Mouse (Mus musculus): ENCODE results near the gene Ddx51.

Ddx51 gene

DNA sequence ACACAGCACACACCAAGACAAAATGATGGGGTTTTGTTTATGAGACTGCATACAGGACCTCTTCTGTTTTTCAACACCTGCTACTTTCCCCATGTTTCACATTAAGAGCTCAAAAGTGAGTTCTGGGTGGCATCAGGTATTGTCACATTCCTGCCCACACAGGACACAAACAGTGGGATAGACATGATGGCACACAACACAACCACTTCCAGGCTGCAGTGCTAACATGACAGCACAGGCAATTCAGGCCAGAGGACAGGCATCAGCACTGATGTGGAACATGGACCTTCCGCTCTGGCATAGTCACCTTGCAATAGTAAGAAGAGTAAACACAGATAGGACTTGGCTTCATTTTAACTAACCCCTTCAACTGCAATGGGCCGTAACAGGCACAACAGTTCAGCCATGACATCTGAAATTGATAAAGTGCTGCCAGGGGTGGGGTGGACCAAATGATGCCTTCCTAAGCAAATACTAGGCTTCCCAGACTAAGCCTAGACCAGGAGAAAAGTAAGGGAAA, 11.6 kb downstream of the Ddx51 start:
- no peak for DNase-seq

DNA sequence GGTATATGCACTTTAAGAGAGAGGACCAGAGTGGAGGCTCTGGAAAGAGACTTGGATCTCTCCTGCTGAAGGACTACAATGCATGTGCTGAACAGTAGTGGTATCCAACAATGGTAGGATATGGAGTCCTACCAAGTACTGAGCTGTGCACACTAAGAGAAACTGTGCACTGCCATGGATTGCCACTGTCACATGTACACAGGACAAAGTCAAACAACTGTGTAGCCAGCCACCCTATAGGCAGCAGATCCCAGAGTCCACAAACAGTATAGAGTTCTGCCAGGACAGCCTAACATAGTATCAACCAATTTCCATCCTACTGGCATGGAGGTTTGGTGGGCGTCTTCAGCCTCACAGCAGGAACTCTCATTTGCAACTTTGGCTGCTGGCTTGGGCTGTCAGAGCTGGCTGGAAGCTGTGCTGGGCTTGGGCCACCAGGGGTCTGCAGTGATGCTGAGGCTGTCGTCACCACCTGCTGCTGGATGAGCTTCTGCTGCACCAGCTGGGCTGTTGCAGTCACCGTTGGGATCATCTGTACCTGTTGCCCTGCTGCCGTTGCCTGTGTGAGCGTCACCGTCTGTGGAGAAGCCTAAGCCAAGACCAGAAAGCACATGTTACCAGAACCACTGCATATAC, 12.4 kb downstream of the Ddx51 start:
- DNase-seq: no peak

DNA sequence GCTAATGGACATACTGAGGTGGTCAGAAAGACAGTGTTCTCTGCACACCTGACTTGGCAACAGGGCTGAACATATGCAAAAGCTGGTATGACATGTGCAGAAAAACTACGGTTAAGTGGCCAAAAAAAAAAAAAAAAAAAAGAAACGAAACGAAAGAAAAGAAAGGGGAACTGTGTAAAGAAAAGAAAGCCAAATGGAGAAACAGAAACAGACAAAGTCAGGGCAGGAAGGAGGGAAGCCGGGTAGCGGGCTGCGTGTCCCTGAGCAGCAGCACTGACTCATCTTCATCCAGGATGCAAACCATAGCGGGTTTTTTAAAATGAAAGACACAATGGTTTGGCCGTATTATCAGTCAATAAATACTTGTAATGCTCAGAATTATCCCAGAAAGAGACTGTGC, 28.8 kb downstream of the Ddx51 start:
- no peak for DNase-seq

DNA sequence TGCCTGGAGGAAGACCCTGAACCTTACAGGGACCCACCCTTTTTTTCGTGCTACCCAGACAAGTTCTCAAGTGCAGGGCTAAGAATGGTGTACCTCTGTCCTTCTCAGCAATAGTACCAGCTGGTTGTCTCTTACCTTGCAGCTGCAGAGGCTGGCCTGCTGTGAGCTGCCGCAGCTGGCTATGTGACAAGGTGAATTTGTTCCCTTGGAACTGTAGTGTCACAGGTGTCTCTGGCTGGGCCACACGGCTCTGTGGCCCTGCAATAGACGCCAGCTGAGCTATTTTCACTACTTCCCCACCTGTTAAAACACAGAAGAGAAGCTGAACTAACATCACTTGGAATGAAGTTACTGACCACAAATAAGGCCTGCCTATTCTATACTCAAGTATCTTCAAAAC, 45.4 kb downstream of the Ddx51 start:
- no peak for DNase-seq

DNA sequence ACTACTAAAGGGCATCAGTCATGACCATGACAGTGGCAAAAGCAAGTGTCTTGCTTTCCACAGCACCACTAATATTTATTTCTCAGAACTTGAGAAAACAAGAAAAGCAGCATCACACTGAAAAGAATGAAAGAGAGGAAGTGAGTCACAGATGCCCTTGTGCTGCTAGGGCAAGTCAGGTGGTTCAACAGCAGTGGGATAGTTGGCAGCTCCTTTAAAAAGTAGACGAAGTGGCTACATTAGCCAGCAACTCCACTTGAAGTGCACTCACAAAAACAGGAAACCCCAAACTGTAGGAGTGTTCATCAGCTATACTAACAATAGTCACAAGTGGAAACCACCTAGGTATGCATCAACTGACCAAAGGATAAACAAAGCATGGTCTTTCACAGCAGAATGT, 50.8 kb downstream of the Ddx51 start:
- no peak for DNase-seq

DNA sequence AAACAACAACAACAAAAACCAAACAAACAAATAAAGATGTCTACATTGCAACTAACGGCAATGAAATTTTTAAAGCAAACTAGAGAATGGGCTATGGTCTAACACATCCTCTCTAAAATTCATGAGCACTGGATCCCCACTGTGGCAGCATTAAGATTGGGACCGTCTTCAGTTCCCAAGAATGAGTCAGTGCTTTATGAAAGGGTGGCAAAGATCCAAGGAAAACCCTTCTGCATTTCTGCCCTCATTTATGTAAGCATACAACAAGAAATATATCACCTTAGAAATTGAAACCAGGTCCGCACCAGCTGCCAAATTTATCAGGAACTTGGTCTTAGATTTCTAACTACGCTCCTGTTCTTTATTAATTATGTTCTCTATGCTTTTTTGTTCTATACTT, 56.0 kb downstream of the Ddx51 start:
- no peak for DNase-seq
